Mouse (Mus musculus) spleen, adult 2 months (tissue): ENCODE data around the gene Dleu7. TPM values are rescaled to one million over a fixed set of nuclear protein-coding genes. Genes with fewer than 3 reads are reported as not detected.

ENCODE experiments used
- DNase-seq, 2 experiments: peaks; one replicate each; pipeline versions ENCODE4 v3.0.0 to v3.0.0-alpha.2; 2012 to 2021; ENCODE audit warnings: low spot score in 2 of 2, low read depth in 1 of 2
- H3K27ac ChIP-seq: fragments of 200-500 bp; 2 replicates; pipeline ENCODE4 v1.5.1; 2012; ENCODE audit warnings: low read length, inconsistent platforms; ENCODE audit not compliant: insufficient read depth
- H3K27me3 ChIP-seq: fragments of 200-500 bp; 2 replicates; pipeline ENCODE4 v1.6.1; 2012; ENCODE audit warnings: mild to moderate bottlenecking, moderate library complexity, low read length, inconsistent platforms; ENCODE audit not compliant: control insufficient read depth, insufficient read depth
- H3K36me3 ChIP-seq: fragments of 200-500 bp; 2 replicates; pipeline ENCODE4 v1.6.1; 2012; ENCODE audit warnings: mild to moderate bottlenecking, low read length, inconsistent platforms; ENCODE audit not compliant: control insufficient read depth, insufficient read depth
- H3K4me1 ChIP-seq: fragments of 200-500 bp; 2 replicates; pipeline ENCODE4 v1.6.1; 2011; ENCODE audit warnings: inconsistent platforms; ENCODE audit not compliant: control insufficient read depth, insufficient read depth, insufficient read length
- H3K4me3 ChIP-seq: fragments of 200-500 bp; 2 replicates; pipeline ENCODE4 v1.5.1; 2011; ENCODE audit warnings: mild to moderate bottlenecking, inconsistent platforms; ENCODE audit not compliant: insufficient read depth, insufficient read length; ENCODE audit errors: extremely low read depth
- CTCF ChIP-seq: fragments of 200-500 bp; IDR thresholded peaks from 2 replicates; pipeline ENCODE4 v1.5.1; 2011; ENCODE audit warnings: mild to moderate bottlenecking, inconsistent platforms; ENCODE audit not compliant: insufficient read depth, insufficient read length, insufficient replicate concordance; ENCODE audit errors: extremely low read depth
- POLR2A ChIP-seq: fragments of 200-500 bp; IDR thresholded peaks from 2 replicates; pipeline ENCODE4 v1.6.1; 2011; ENCODE audit warnings: low read depth, low read length, inconsistent platforms
- WGBS: fragments of 180-500 bp; shearing (Covaris S2); methylation state at CpG from one replicate; pipeline ENCODE4 v1.1.7; 2018; 5-methylcytosine and 5-hydroxymethylcytosine counted together
- polyA plus RNA-seq: library from polyadenylated mRNA; depleted of rRNA; stranded (reverse); fragments of >200 nt; gene quantifications from 2 replicates; pipeline ENCODE4 v1.2.3, GENCODE M21; 2012; rRNA removed

Dleu7 gene
- polyA plus RNA-seq, 1 experiment = 0.09 TPM

DNA sequence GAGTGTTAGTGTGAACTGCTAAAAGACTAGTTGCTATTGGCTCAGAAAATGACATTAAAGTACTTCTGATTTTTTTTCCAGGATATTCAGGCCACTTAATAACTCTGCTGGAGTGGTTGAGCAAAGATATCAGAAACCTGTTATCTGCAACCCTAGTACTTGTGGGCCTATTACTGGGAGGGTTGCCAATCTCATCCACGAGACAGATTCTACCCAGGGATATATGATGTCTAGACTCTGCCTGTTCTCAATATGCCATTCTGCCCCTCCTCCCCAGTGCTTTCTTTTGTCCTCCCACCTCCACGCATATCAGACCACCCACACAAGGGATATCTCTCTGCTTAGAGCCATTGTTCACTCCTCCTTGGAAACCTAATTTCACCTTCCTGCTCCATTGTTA is 49.3 kb downstream of the Dleu7 start:
- DNase-seq = no peak
- TF ChIP-seq CTCF (no peak), POLR2A (no peak)
- Histone ChIP-seq H3K27ac (no peak overlapping the region), H3K27me3 (no peaks in the 10 kb centered on the region), H3K4me3 (no peak overlapping the region), H3K36me3 (no peaks in the 10 kb centered on the region), H3K4me1 (no peaks in the 10 kb centered on the region)
- WGBS = 93% methylated on average over 2 of the region's 2 CpGs

- 81% methylated on average over 7 of the region's 7 CpGs for WGBS
- Histone ChIP-seq H3K36me3 (no peaks in the 10 kb centered on the region), H3K27me3 (no peaks in the 10 kb centered on the region), H3K4me1 (no peaks in the 10 kb centered on the region), H3K27ac (no peak overlapping the region), H3K4me3 (no peak overlapping the region)
- no peak for DNase-seq
- no peak for TF ChIP-seq POLR2A
- TF ChIP-seq CTCF = no peak
Measured at GRCm38 (mm10) chr14:62235969-62236368, 56.9 kb downstream of the Dleu7 start.

DNA sequence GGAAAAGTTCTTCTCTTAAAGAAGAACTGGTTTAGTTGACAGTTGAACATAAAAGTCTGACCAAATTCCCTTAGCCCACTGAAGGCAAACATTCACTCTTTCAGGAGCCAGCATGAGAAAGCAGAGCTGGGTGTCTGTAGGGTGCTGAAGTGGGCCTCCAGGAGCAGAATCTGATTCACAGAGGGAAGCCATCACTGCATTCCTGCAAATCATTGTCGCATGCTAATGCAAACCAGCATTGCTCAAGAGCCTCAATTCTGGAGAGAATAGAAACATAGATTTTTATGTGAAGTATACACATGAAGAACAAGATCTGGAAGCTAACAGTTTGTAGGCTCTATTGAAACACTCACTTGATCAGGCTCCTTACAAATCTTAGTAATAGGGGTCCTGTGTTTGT is 57.6 kb downstream of the Dleu7 start:
- no peaks in the 10 kb centered on the region for H3K27me3 ChIP-seq
- 78% methylated on average over 1 of the region's 1 CpGs for WGBS
- no peaks in the 10 kb centered on the region for H3K4me1 ChIP-seq
- TF ChIP-seq CTCF (no peak), POLR2A (no peak)
- H3K4me3 ChIP-seq = no peak overlapping the region
- no peak overlapping the region for H3K27ac ChIP-seq
- no peak for DNase-seq
- H3K36me3 ChIP-seq = no peaks in the 10 kb centered on the region

DNA sequence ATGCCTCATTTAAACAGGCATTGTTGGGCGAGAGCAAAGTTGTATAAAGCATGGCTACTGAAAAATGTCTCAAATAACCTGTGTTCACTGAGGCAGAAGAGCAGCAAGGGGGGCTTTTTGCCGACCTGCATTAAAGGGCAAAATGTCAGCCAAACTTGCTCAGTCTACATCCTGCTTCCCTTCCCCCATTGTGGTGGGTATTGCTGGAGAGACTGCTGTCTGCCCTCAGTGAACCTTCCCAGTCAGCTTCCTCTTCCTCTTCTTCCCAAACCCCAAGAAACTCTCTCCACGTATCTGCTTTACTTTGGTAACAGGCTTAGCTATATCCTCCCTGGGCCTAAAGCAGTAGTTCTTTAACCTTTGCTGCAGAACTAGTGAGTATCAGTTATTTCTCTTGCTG is 61.9 kb downstream of the Dleu7 start:
- H3K4me1 ChIP-seq = no peaks in the 10 kb centered on the region
- no peak overlapping the region for H3K4me3 ChIP-seq
- no peak for DNase-seq
- no peak for TF ChIP-seq POLR2A
- TF ChIP-seq CTCF = no peak
- H3K27ac ChIP-seq = no peak overlapping the region
- no peaks in the 10 kb centered on the region for H3K36me3 ChIP-seq
- H3K27me3 ChIP-seq = no peaks in the 10 kb centered on the region
- 31% methylated on average over 3 of the region's 3 CpGs for whole genome bisulfite sequencing

DNA sequence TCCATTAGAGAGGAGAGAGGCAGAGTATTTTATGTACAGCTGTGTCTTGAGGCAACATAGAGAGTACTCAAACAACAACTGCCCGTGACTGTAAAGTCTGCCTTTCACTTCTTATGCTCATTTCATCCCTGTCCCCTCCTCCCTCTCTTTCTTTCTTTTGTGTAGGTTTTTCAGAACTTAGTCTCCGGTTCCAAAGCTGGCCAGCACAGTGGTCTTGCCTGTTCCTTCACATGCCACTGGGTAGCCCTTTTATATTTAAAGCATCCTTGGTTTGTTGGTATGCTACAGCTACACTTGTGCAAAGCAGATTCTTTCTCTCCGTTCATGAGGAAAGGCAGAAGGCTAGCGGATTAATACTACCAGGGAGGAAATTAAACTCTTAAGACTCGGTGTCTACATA is 65.7 kb downstream of the Dleu7 start:
- Histone ChIP-seq H3K27me3 (no peaks in the 10 kb centered on the region), H3K27ac (no peak overlapping the region), H3K4me3 (no peak overlapping the region), H3K36me3 (no peaks in the 10 kb centered on the region), H3K4me1 (no peaks in the 10 kb centered on the region)
- no peak for DNase-seq
- TF ChIP-seq CTCF = no peak
- TF ChIP-seq POLR2A = no peak
- WGBS = 85% methylated on average over 5 of the region's 5 CpGs

- H3K27me3 ChIP-seq = no peaks in the 10 kb centered on the region
- no peak overlapping the region for H3K27ac ChIP-seq
- no peak for TF ChIP-seq POLR2A
- TF ChIP-seq CTCF = no peak
- 69% methylated on average over 11 of the region's 11 CpGs for WGBS
- H3K36me3 ChIP-seq = no peaks in the 10 kb centered on the region
- no peak overlapping the region for H3K4me3 ChIP-seq
- no peaks in the 10 kb centered on the region for H3K4me1 ChIP-seq
- no peak for DNase-seq
Measured at GRCm38 (mm10) chr14:62226576-62227047, 66.2 kb downstream of the Dleu7 start.

Other genes starting within 250 kb of the Dleu7 start
- 2.2 and 2.4 TPM in 2 replicates for gene Rnaseh2b, start 458 bp downstream of the Dleu7 start, polyA plus RNA-seq
- not detected in 2 replicates for gene Gucy1b2, start 163.2 kb upstream of the Dleu7 start, polyA plus RNA-seq